Mouse (Mus musculus) hematopoietic stem cell, adult 5-6 weeks (primary cell): Measurements from ENCODE around the gene Fam219b. TPM values are rescaled to one million over a fixed set of nuclear protein-coding genes. Genes with fewer than 3 reads are reported as not detected.

ENCODE experiments used
- ATAC-seq, 2 experiments: fragments of 125-278 bp in 1 of 2; replicated peaks in 1 of 2; 2 replicates each; pipeline ENCODE4 v1.8.0; 2016 to 2017; ENCODE audit warnings: inconsistent platforms in 2 of 2, mild to moderate bottlenecking in 2 of 2, moderate number of reproducible peaks in 2 of 2, low read depth in 1 of 2, moderate TSS enrichment in 1 of 2; ENCODE audit not compliant: low FRiP score in 2 of 2, poor library complexity in 2 of 2, severe bottlenecking in 2 of 2, insufficient read depth in 1 of 2, low TSS enrichment in 1 of 2
- total RNA-seq: library from RNA; stranded (forward); fragments of 172-1452, 232-1000 nt; gene quantifications from 2 replicates; pipeline ENCODE4 v1.2.3, GENCODE M21; 2017

The Fam219b gene
- total RNA-seq, 1 experiment from 2014 or later, result 16.7 TPM

GRCm38 (mm10) chr9:57552139-57552887, 15.0 kb downstream of the Fam219b start, which contains the start of gene Mpi:
TSS of gene Mpi (minus strand) at chr9:57552763.
- peak; percentile 62 to 69; a peak in 3 of 4 replicates for ATAC-seq

GRCm38 (mm10) chr9:57553119-57553518, 15.8 kb downstream of the Fam219b start:
- no peak for ATAC-seq

- no peak for ATAC-seq
Observed at GRCm38 (mm10) chr9:57554753-57555152, 17.4 kb downstream of the Fam219b start.

- ATAC-seq, result no peak
Observed at GRCm38 (mm10) chr9:57557215-57557614, 19.9 kb downstream of the Fam219b start.

GRCm38 (mm10) chr9:57558625-57559024, 21.3 kb downstream of the Fam219b start:
- no peak for ATAC-seq

GRCm38 (mm10) chr9:57559568-57559967, 22.2 kb downstream of the Fam219b start:
- no peak for ATAC-seq

DNA sequence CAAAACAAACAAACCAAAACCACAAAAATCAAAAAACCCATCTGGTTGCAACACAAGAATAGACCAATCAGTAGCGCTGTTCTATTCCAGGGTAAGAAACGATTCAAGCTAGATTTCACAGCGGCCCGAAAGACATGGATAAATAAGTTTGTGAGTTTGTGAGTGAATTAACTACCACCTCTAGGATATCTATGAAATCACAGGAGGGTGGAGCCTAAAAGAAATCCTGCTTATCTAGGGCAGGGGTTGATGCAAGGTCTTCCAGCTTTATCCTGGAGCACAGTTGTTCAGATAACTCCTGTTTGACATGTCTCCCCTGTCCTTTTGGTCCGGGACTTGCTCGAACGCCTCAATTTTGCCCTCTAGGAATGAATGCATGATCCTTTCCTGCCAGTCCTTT, 22.9 kb downstream of the Fam219b start:
- ATAC-seq, result no peak

DNA sequence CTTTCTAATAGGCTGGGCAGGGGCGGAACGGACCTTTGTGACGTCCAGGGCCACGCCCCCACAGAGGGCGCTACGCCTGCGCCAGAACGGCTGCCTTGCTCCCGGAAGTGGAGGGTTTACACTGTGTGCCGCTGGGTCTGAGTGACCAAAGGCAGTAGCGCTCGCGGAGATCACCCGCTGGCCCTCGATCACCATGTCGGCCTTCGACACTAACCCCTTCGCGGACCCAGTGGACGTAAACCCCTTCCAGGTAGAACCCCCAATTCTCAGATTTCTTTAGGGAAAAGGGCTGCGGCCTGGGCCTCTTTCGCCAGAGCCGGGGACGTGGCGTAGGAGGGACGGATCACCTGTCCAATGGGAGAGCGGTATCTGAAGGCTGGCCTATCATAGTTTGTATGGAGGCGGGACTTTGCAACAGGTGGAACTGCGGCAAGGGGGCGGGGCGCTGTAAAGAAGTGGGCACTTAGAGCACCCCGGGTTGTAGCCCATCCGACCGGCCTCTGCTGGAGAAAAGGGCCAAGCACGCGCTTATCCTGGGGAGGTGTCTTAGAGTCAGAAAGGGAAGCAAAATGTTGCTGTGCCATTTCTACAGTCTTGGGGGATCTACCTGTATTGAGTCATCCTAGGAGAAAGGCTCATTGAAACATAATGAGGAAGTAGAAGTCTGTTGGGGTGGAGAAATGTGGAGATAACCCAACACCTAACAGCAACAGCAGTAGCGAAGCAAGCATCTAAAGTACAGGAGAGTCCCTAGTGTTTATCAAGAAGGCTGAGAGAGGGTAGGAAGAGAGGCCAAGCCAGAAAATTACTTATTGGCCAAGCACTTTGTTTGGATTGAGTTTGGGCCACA, 23.8 kb downstream of the Fam219b start, which contains the start of gene Scamp2:
Scamp2 (plus strand) TSS at position 83 of the 850 bp plus-strand sequence.
- peak; percentile 92 to 96 for ATAC-seq

- no peak for ATAC-seq
Observed at GRCm38 (mm10) chr9:57561711-57562099, 24.4 kb downstream of the Fam219b start.

GRCm38 (mm10) chr9:57562896-57563372, 25.6 kb downstream of the Fam219b start:
- ATAC-seq, result 0 out of 4 replicates have a peak, but pooled peaks of 1 of the 2 experiments have one; percentile 18

- ATAC-seq, result no peak
Observed at GRCm38 (mm10) chr9:57564609-57565008, 27.3 kb downstream of the Fam219b start.

- ATAC-seq, result peak in 1 of 2 experiments; percentile 37; a peak in 1 of 4 replicates
Observed at GRCm38 (mm10) chr9:57565741-57566221, 28.5 kb downstream of the Fam219b start.

DNA sequence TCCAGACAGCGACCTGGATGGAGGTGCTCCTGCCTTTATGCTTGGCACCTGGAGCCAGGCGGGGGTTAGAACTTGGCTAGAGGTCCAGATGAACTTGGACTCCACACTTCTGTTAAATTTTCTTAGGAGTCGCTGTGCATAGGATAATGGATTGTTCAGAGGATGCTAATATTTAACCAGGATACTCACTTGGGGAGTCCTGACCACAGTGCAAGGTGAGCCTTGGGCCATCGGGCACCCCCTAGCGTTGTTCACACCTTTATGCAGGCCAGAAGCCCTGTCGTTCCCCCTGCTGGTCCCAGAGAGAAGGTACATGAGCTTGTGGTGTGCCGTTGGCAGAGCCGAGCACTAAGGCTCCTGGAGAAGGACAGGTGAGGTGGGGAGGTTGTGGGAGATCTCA, 29.5 kb downstream of the Fam219b start:
- ATAC-seq, result no peak

GRCm38 (mm10) chr9:57568500-57568899, 31.2 kb downstream of the Fam219b start:
- ATAC-seq, result no peak

DNA sequence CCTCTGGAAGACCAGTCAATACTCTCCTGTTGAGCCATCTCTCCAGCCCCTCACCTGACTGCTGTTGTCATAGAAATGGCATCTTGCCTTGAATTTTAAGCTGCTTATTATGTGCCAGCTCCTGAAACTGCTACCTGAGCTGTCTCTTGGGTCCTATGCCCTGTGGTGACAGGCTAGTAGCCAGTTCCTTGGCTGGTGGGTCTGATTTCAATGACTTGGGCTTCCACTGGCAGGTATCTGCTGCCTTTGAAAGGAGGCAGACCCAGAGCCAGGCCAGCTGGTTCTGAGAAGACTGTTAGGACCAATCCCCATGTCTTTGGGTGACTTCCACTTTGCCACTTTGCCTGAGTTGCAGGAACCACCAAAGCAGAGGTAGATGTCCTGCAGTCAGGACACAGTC, 37.1 kb downstream of the Fam219b start:
- ATAC-seq, result no peak

GRCm38 (mm10) chr9:57575577-57575976, 38.2 kb downstream of the Fam219b start:
- no peak for ATAC-seq

DNA sequence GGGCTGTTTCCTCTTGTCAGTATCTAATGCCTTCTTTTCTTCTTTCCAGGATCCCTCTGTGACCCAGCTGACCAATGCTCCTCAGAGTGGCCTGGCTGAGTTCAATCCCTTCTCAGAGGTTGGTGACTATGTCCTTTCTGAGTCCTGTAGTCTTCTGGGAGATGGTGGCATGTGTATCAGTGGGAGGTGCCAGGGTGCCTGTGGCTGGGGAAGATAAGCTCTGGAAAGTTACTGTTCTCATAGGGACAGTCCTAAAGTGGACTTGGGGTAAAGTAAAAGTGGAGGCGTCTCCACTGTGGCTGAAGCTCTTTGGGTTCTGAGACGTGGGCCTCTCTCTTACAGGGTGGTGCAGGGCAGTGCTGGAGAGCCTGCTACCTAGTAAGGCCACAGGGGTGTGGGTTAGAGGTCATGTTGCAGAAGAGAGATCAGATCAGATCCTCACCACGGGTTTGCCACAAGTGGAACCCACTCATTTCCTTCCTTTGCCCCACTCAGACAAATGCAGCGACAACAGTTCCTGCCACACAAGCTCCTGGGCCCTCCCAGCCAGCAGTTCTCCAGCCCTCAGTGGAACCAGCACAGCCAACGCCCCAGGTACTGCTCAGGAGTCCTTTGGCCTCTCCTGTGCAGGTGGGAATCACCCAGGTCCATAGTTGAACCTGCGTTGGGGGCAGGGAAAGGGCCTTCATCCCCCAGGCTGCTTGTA, 40.0 kb downstream of the Fam219b start:
- ATAC-seq, result peak; percentile 47 to 65
